Mouse (Mus musculus) heart, adult 2 months (tissue): ENCODE data around the gene Ptges2.

Source experiments
- CTCF ChIP-seq: fragments of 200-600 bp; IDR thresholded peaks from 2 replicates; pipeline ENCODE4 v1.8.1; 2022; ENCODE audit warnings: antibody characterized with exemption, mild to moderate bottlenecking, moderate library complexity
- EP300 ChIP-seq: fragments of 200-500 bp; IDR thresholded peaks from 2 replicates; pipeline ENCODE4 v1.6.1; 2011; ENCODE audit warnings: low read depth, low read length, control low read depth; ENCODE audit not compliant: insufficient read depth
- POLR2A ChIP-seq: fragments of 200-500 bp; IDR thresholded peaks from 2 replicates; pipeline ENCODE4 v1.6.1; 2011; ENCODE audit warnings: mild to moderate bottlenecking, low read depth, low read length, control low read depth; ENCODE audit not compliant: insufficient read depth

GRCm38 (mm10) chr2:32361437-32361836 lies 34.3 kb upstream of the Ptges2 start:
- TF ChIP-seq CTCF (peak; percentile 75), POLR2A (peak; percentile 53; the same call in 1 of the 2 replicates), EP300 (no peak)
